Mouse (Mus musculus) E14TG2a.4 (cell line): Measurements from ENCODE around the gene Saysd1.

Experiments used
- CTCF ChIP-seq: conservative IDR thresholded peaks from 2 replicates; pipeline ENCODE4 v1.5.1; 2014; ENCODE audit warnings: low read length
- NANOG ChIP-seq: IDR thresholded peaks from 2 replicates; pipeline ENCODE4 v1.6.1; 2014; ENCODE audit warnings: borderline replicate concordance, low read length, mixed read lengths

- TF ChIP-seq CTCF (no peak), NANOG (no peak)
These were observed 34.2 kb upstream of the Saysd1 start for GRCm38 (mm10) chr14:20172509-20172908.
